Mouse (Mus musculus) limb, embryonic 13.5 days (tissue): ENCODE measurements around the gene Meaf6. TPM values are rescaled to one million over a fixed set of nuclear protein-coding genes. Genes with fewer than 3 reads are reported as not detected.

Source experiments
- ATAC-seq: fragments of 200-750 bp; cut with Nextera tagmentation; 2 replicates; pipeline ENCODE4 v1.8.0; 2017; ENCODE audit warnings: low read depth, moderate number of reproducible peaks, moderate TSS enrichment; ENCODE audit not compliant: low FRiP score
- H3K27ac ChIP-seq: fragments of 300-500 bp; sonication (generic); 2 replicates; pipeline ENCODE4 v1.5.1; 2015; ENCODE audit warnings: inconsistent platforms, mild to moderate bottlenecking, moderate library complexity
- H3K27me3 ChIP-seq: fragments of 300-500 bp; sonication (generic); 2 replicates; pipeline ENCODE4 v1.6.1; 2015; ENCODE audit warnings: mild to moderate bottlenecking, inconsistent platforms
- H3K36me3 ChIP-seq: fragments of 300-500 bp; sonication (generic); 2 replicates; pipeline ENCODE4 v1.6.1; 2015; ENCODE audit warnings: inconsistent platforms, mild to moderate bottlenecking, moderate library complexity
- H3K4me1 ChIP-seq: fragments of 300-500 bp; sonication (generic); 2 replicates; pipeline ENCODE4 v1.6.1; 2015; ENCODE audit warnings: inconsistent platforms
- H3K4me2 ChIP-seq: fragments of 300-500 bp; sonication (generic); replicated peaks from 2 replicates; pipeline ENCODE4 v1.6.1; 2015; ENCODE audit warnings: inconsistent platforms, mild to moderate bottlenecking, moderate library complexity
- H3K4me3 ChIP-seq: fragments of 300-500 bp; sonication (generic); 2 replicates; pipeline ENCODE4 v1.5.1; 2015; ENCODE audit warnings: moderate library complexity, mild to moderate bottlenecking, inconsistent platforms
- H3K9ac ChIP-seq: fragments of 300-500 bp; sonication (generic); 2 replicates; pipeline ENCODE4 v1.6.1; 2015; ENCODE audit warnings: mild to moderate bottlenecking, inconsistent platforms
- H3K9me3 ChIP-seq: fragments of 300-500 bp; sonication (generic); 2 replicates; pipeline ENCODE4 v1.6.1; 2016; ENCODE audit warnings: inconsistent platforms
- WGBS: fragments of 180-500 bp; shearing (Covaris S2); methylation state at CpG from one replicate; pipeline ENCODE4 v1.1.7; 2015; 5-methylcytosine and 5-hydroxymethylcytosine counted together
- polyA plus RNA-seq: library from polyadenylated mRNA; unstranded; fragments of >200 nt; fragmentation: Nextera tagmentation; extraction: Ambion mirVana; gene quantifications from 2 replicates; pipeline ENCODE4 v1.2.1, GENCODE M21; 2015

Gene Meaf6
- polyA plus RNA-seq, 1 experiment from 2014 or later: 67.8 TPM

DNA sequence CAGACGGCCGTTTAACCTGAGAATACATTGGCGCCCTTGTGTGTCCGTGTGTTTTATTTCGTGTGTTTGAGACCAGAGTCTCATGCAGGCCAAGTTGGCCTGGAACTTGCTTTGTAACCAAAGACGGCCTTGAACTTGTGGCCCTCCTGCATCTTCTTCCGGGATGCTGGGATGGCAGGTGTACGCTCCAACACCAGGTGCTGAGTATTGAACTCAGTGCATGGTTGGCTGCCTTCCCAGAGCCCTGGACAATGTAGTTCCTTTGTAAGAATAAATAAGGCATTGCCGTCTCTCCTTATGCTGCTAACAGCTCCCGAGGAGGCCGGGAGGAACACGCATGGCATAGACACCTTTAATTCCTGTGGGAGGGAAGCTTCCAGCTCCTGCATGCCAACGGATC is 32.0 kb downstream of the Meaf6 start:
- Histone ChIP-seq H3K27me3 (no peaks in the 10 kb centered on the region; the same call in 1 of the 2 replicates), H3K9ac (no peak overlapping the region), H3K36me3 (peaks cover 8% of the 10 kb centered on the region; the same call in 1 of the 2 replicates), H3K27ac (no peak overlapping the region), H3K4me1 (peaks cover 29% of the 10 kb centered on the region), H3K4me2 (no peak overlapping the region), H3K9me3 (no peaks in the 10 kb centered on the region), H3K4me3 (no peak overlapping the region)
- no peak for ATAC-seq
- WGBS: 82% methylated on average over 13 of the region's 13 CpGs

DNA sequence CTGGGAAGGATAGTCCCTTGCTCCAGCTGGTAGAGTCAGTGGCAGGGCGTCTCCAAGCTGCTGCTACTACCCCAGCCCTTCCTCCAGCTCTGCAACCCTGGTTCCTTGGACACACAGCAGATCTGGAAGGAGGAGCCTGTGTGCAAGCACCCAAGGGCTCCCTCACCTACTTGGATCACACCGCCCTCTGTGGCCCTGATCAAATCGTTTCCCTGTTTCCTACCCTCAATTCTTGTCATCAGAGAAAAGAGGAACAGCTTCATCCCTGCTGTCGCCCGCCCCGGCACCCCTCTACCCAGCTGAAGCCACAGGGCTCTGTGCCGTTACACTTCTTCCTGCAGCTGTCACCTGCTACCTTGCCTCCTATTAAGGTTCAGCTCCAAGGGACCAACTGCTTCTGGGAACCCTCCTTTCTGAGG is 33.0 kb downstream of the Meaf6 start:
- ATAC-seq: no peak
- Histone ChIP-seq H3K4me1 (peaks cover 35% of the 10 kb centered on the region), H3K9me3 (no peaks in the 10 kb centered on the region), H3K4me2 (no peak overlapping the region), H3K27me3 (no peaks in the 10 kb centered on the region; the same call in 1 of the 2 replicates), H3K9ac (no peak overlapping the region), H3K36me3 (0 out of 2 replicates have a peak, but pooled peaks cover 5% of the 10 kb centered on the region), H3K4me3 (no peak overlapping the region), H3K27ac (no peak overlapping the region)
- WGBS: 84% methylated on average over 7 of the region's 7 CpGs

DNA sequence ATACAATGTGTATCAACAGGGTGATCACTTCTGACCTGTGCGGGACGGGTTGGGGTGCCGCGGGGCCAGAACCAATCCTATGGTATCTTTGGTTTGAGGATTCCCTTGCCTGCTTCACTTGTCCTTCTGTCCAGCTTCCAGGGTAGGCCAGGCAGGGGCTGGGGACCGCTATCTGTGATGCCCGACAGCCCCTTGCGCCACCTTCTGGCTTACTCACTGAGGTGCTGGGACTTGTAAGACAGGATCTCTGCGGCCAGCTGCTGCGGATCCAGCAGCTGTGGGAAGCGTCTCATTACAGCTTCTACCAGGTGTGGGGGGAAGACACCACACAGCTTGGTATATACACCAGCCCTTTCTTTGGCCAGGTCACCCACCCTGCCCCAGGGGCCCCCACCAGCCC is 34.1 kb downstream of the Meaf6 start:
- WGBS: 32% methylated on average over 10 of the region's 10 CpGs
- no peak for ATAC-seq
- H3K36me3 ChIP-seq: 0 out of 2 replicates have a peak, but pooled peaks cover 5% of the 10 kb centered on the region
- no peak overlapping the region for H3K4me2 ChIP-seq
- H3K27me3 ChIP-seq: peaks cover 3% of the 10 kb centered on the region; the same call in 1 of the 2 replicates
- peaks cover 42% of the 10 kb centered on the region for H3K4me1 ChIP-seq
- H3K27ac ChIP-seq: no peak overlapping the region
- no peaks in the 10 kb centered on the region for H3K9me3 ChIP-seq
- no peak overlapping the region for H3K4me3 ChIP-seq
- no peak overlapping the region for H3K9ac ChIP-seq

DNA sequence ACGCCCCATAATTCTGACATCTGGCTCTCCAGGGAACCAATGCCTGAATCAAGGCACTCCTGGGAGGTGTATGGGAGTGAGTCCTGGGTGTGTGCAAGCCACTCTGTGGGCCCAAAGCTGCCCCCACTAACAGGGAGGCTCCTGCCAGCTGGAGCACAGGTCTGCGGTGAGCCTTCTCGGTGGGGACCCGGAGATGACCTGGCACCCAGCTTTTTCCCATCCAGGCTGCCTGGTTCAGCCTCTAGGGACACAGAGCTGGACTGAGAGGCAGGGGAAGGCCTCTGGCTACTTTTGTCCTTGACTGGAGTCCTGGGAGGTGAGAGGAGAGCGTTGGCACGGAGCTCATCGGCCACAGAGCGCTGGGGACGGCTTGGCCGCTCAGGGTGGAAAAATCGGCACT is 34.8 kb downstream of the Meaf6 start:
- 0 out of 2 replicates have a peak, but pooled peaks cover 5% of the 10 kb centered on the region for H3K36me3 ChIP-seq
- H3K9me3 ChIP-seq: no peaks in the 10 kb centered on the region
- no peak overlapping the region for H3K27ac ChIP-seq
- ATAC-seq: no peak
- no peak overlapping the region for H3K4me2 ChIP-seq
- H3K27me3 ChIP-seq: peaks cover 6% of the 10 kb centered on the region; the same call in 1 of the 2 replicates
- no peak overlapping the region for H3K4me3 ChIP-seq
- H3K9ac ChIP-seq: no peak overlapping the region
- 93% methylated on average over 11 of the region's 11 CpGs for WGBS
- H3K4me1 ChIP-seq: peaks cover 43% of the 10 kb centered on the region

DNA sequence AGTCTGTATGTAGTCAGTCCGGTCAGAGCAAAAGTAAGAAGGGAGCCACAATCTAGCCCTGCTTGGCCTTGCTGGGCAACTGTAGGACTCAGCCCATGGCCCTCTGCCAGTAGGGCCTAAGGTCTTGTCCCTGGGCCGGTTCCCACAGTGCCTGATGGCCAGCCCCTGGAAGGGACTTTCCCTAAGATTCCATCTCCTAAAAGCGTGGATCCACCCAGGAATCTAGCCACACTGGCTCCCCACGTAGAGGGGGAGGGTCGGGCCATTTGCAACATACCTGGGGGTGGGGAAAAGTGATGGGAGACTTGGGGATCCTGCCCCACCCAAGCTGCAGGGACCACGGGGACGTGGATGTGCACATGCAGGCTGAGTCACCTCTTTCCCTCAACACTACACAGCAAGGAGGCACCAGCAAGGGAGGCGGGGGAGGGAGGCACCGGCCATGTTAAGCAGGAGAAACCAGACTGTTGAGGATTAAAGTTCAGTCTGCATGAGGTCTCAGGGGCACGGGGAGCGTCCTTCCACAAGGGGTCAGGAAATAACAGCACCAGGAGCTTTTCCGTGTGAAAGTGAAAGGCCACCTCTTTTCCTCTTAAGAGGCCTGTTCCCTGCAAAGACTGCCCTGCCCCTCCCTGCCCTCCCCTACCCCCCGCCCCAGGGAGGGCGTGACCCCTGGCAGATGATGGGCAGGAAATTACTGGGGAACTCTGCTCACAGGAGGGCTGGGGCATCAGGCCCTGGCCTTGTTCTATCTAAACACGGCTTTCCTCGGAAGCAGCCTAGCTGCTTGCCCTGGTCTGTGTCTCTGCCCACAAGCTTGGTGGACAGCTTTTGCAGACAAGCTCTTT is 37.7 kb downstream of the Meaf6 start:
- ATAC-seq: no peak
- Histone ChIP-seq H3K9ac (no peak overlapping the region), H3K4me3 (no peak overlapping the region), H3K4me2 (no peak overlapping the region), H3K27ac (no peak overlapping the region), H3K36me3 (0 out of 2 replicates have a peak, but pooled peaks cover 5% of the 10 kb centered on the region), H3K9me3 (no peaks in the 10 kb centered on the region), H3K27me3 (peaks cover 33% of the 10 kb centered on the region), H3K4me1 (peaks cover 31% of the 10 kb centered on the region)
- 24% methylated on average over 16 of the region's 16 CpGs for WGBS

DNA sequence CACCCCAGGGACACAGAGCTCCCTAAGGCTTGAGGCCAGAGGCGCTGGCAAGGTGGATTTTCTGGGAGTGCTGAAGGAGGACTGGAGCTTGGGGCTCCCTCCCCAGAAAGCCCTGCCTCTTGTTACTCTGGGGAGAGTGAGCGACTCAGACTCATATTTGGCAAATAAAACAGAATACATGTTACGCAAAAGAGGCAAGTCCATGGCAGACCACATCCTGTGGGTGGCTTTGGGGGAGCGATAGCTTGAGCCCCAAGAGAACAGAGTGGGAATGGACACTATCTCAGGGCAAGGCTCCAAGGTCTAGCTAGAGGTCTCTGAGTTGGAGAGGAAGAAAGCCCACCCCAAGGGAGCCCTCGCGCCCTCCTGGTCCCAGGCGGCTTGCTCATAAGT is 38.3 kb downstream of the Meaf6 start:
- H3K9ac ChIP-seq: no peak overlapping the region
- H3K27ac ChIP-seq: no peak overlapping the region
- H3K27me3 ChIP-seq: peaks cover 39% of the 10 kb centered on the region
- H3K4me2 ChIP-seq: no peak overlapping the region
- no peak overlapping the region for H3K4me3 ChIP-seq
- no peaks in the 10 kb centered on the region for H3K9me3 ChIP-seq
- ATAC-seq: no peak
- 70% methylated on average over 7 of the region's 7 CpGs for WGBS
- peaks cover 36% of the 10 kb centered on the region for H3K4me1 ChIP-seq
- H3K36me3 ChIP-seq: 0 out of 2 replicates have a peak, but pooled peaks cover 5% of the 10 kb centered on the region

DNA sequence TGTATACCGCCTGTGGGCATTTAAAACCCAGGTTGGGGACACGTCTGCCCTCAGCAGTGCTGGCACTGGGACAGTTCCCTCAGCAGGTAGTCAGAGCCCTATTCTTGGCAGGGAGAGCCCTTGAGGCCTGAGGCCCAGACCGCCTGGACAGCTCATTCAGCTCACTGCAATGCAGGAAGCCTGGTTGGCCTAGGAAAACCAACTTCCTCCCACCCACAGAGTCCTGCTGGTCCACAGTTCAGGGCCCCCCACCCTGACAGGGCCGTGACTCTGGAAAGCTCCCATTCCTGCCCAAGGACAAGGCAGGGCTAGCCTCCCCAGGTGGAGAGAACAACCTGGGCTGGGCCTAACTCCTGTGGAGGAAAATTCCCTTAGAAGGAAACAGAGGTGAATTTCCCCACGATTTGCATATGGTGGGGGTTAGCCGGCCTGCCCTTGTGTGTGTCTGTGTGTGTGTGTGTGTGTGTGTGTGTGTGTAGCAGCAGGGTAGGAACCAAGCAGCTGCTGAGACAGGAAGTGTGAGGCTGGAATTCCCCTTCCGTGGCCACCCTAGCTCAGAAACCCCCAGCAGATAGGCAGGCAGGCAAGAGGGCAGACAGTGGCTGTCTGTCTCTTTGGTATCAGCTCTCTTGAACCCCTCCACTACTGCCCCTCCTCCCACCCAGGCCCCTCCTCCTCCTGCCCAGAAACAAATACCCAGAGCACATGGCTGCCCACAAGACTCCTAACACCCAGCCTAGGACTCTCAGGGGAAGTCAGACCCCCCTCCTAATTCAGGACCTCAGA is 39.7 kb downstream of the Meaf6 start:
- H3K4me2 ChIP-seq: no peak overlapping the region
- ATAC-seq: no peak

GRCm38 (mm10) chr4:125125361-125125921 is 40.5 kb downstream of the Meaf6 start:
- Histone ChIP-seq H3K4me1 (peaks cover 37% of the 10 kb centered on the region), H3K4me2 (no peak overlapping the region), H3K9ac (no peak overlapping the region), H3K9me3 (no peaks in the 10 kb centered on the region), H3K4me3 (no peak overlapping the region), H3K36me3 (no peaks in the 10 kb centered on the region), H3K27ac (no peak overlapping the region), H3K27me3 (peaks cover 46% of the 10 kb centered on the region)
- 78% methylated on average over 7 of the region's 7 CpGs for WGBS
- ATAC-seq: no peak

More for the DNA sequence above, 39.7 kb downstream of the Meaf6 start:
- Histone ChIP-seq H3K4me3 (no peak overlapping the region), H3K27ac (no peak overlapping the region), H3K9ac (no peak overlapping the region), H3K4me1 (peaks cover 37% of the 10 kb centered on the region), H3K27me3 (peaks cover 46% of the 10 kb centered on the region), H3K36me3 (0 out of 2 replicates have a peak, but pooled peaks cover 3% of the 10 kb centered on the region), H3K9me3 (no peaks in the 10 kb centered on the region)
- WGBS: 43% methylated on average over 7 of the region's 7 CpGs

GRCm38 (mm10) chr4:125126186-125126585 is 41.3 kb downstream of the Meaf6 start:
- peaks cover 46% of the 10 kb centered on the region for H3K27me3 ChIP-seq
- WGBS: 86% methylated on average over 3 of the region's 3 CpGs
- 0 out of 2 replicates have a peak overlapping the region, but pooled peaks have one; percentile 99 for H3K4me2 ChIP-seq
- no peak overlapping the region for H3K27ac ChIP-seq
- no peak for ATAC-seq
- H3K4me1 ChIP-seq: peaks cover 37% of the 10 kb centered on the region
- no peaks in the 10 kb centered on the region for H3K9me3 ChIP-seq
- H3K4me3 ChIP-seq: no peak overlapping the region
- H3K36me3 ChIP-seq: no peaks in the 10 kb centered on the region
- H3K9ac ChIP-seq: no peak overlapping the region

DNA sequence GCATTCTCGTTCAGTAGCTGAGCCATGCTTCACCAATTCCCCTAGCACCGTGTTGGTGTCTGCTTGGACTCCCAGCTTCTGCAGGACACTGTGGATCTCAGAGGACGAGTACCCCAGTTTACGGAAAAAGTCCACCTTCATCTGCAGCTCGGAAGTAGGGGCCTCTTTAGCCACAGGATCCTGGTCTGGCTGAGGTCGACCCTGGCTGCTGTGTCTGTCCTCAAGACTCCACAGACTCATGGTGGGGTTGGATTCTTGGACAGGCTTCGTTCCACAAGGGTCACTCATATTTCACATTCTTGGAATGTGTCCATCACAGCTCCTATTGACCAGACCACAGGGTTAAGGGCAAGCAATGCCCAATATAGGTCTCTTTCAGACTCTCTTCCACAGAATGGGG is 41.8 kb downstream of the Meaf6 start:
- peak overlapping the region; percentile 71 for H3K4me3 ChIP-seq
- peak overlapping the region; percentile 63; the same call in 1 of the 2 replicates for H3K9ac ChIP-seq
- H3K4me2 ChIP-seq: peak overlapping the region; percentile 99
- no peak overlapping the region for H3K27ac ChIP-seq
- no peak for ATAC-seq
- H3K9me3 ChIP-seq: no peaks in the 10 kb centered on the region
- H3K27me3 ChIP-seq: peaks cover 49% of the 10 kb centered on the region
- no peaks in the 10 kb centered on the region for H3K36me3 ChIP-seq
- H3K4me1 ChIP-seq: peaks cover 37% of the 10 kb centered on the region
- 79% methylated on average over 7 of the region's 7 CpGs for WGBS

GRCm38 (mm10) chr4:125127305-125128084 is 42.6 kb downstream of the Meaf6 start, which contains the start of gene Zc3h12a:
Zc3h12a (minus strand) TSS chr4:125127840.
- Histone ChIP-seq H3K9ac (peak within 1 kb of the TSS; percentile 63), H3K27me3 (peaks cover 49% of the 10 kb centered on the region), H3K4me1 (peaks cover 34% of the 10 kb centered on the region), H3K27ac (no peak within 1 kb of the TSS), H3K9me3 (no peaks in the 10 kb centered on the region), H3K4me2 (peak within 1 kb of the TSS; percentile 99), H3K4me3 (peak within 1 kb of the TSS; percentile 71), H3K36me3 (no peaks in the 10 kb centered on the region)
- WGBS: 2% methylated on average over 62 of the region's 62 CpGs
- peak; percentile 88 for ATAC-seq
